Mouse (Mus musculus) left cerebral cortex, adult 18-20 months (tissue): Measurements from ENCODE around the gene Ccn1. TPM values are rescaled to one million over a fixed set of nuclear protein-coding genes. Genes with fewer than 3 reads are reported as not detected.

Source experiments
- DNase-seq, 2 experiments: peaks; one replicate each; pipeline ENCODE4 v3.0.0; 2021 to 2022; ENCODE audit warnings: low spot score in 2 of 2, mixed read lengths in 1 of 2
- long read RNA-seq, 2 experiments: library from polyadenylated mRNA; stranded (forward); transcript quantifications; one replicate each; pipeline ENCODE4 v2.0.0; 2021
- total RNA-seq, 2 experiments: library from RNA; stranded (reverse); gene quantifications; 2 replicates each; pipeline ENCODE4 v1.2.3; 2021

Ccn1 gene
- 1 to 10 TPM; 5.3 to 8.6 TPM for total RNA-seq
- long read RNA-seq, experiment 1, transcript Ccn1-201 (5 exons, 2,019 nt) = major isoform, 9 of 12 reads
- long read RNA-seq, experiment 1, partial matches to known transcripts = 2 of 12 reads
- long read RNA-seq, experiment 1, other reads (novel, unspliced or antisense) = 1 of 12 reads
- long read RNA-seq, experiment 2, partial matches to known transcripts = 0 of 5 reads
- long read RNA-seq, experiment 2, other reads (novel, unspliced or antisense) = 1 of 5 reads

GRCm38 (mm10) chr3:145649852-145650202 is at the start of gene Ccn1:
Ccn1 (minus strand) TSS chr3:145649981.
- peak; percentile 48 to 54 for DNase-seq

GRCm38 (mm10) chr3:145693361-145693760 is 43.6 kb upstream of the Ccn1 start:
- no peak for DNase-seq

GRCm38 (mm10) chr3:145692037-145692436 is 42.3 kb upstream of the Ccn1 start:
- DNase-seq = no peak

- no peak for DNase-seq
These were observed 41.6 kb upstream of the Ccn1 start for GRCm38 (mm10) chr3:145691415-145691814.

GRCm38 (mm10) chr3:145689271-145689670 is 39.5 kb upstream of the Ccn1 start:
- DNase-seq = no peak

DNA sequence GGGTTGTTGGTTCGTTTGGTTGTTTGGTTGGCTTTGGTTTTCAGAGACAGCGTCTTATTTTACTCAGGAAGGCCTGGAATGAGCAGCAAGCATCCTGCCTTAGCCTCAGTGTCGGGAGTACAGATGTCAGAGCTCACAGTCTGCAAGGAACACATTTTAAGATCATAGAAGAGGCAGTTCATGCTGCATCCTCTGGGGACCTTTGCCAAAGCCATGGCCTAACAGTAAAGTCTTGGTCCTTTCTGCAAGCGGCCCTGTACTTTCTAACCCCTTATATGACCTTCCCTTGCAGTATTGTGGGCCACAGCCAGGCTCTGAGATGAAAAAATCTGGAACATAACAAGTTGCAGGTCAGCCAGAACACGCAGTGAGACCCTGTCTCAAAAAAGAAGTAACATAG is 38.1 kb upstream of the Ccn1 start:
- no peak for DNase-seq

DNA sequence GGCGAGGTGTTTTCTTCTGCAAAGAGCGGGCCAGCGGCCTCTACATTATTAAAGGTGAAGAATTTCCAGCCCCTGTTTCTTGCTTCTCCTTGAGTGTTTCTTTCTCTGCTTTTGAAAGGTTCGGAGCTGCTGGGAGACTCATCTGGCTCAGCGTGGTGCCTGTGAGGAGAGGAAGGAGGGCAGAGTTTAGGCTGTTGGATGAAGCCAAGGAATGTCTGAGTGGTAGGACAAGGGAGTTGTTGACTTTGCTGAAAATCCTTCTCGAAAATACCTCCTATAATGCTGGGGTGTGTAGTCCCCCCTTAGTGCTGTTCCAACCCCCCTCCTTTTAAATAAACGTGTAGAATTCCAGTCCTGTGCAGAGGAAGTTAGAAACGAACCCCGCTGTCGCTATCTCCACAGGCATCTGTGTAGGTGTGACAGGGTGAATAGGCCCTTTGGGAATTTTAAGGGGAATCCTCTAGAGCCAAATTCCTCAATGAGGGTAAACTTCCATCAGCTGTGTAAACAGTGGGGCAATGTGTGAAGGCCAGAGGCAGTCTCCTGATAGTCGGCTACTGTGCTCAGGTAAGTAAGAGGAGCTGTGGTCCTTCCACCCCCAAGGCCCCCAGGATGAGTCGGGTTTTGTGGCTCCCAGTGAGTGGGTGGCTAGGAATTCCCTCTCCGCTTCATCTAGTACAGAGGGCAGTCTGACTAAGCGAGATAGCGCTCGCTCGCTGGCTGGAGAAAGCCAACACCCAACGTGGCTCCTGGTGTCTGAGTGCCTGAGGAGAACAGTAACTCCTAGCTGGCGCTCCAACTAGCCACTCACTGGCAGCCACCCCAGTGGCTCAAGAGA is 35.0 kb upstream of the Ccn1 start:
- no peak for DNase-seq

DNA sequence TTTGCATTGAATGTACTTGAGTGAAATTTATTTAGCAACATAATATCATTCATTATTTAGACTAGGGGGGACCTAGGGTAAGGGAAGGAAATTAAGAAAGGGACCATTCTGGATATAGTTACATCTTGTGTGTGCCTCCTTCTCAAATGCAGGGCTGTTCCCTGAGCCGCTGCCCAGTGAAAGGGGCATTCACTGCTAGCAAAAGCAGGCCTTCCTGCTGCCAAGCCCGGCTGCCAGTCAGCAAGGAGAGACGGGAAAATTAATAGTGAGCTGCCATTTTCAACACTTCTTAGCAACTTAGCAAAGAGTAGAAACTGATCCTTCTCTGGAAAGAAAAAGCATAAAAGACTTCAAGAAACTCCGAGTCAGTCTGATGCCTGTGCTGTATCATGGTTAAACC is 34.4 kb upstream of the Ccn1 start:
- DNase-seq = no peak

DNA sequence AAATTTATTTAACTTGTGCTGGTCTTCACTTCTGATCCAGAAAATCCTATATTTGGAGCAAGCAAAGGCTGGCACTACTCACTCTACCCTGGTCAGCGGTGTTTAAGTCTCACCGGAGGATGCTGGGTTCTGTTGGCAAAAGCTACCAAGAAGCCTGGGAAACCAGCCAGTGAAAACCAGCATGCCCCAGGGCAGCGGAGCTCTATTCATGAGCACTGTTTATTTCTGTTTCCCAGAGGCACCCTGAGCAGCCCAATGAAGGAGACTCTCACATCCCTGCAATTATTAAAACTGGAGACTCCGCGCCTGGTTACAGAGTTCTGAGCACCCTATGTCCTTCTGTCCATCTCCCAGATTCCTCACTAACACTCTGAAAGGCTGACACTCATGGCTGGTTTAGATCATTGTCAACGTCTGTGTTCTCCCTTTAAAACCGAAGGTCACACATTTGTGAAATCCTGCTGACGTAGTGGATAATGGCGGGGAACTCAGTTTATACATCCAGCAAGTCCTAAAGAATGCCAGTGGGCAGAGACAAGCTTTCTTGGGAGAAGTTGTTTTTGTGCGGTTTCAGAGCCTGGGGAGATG is 31.7 kb upstream of the Ccn1 start:
- DNase-seq = peak; percentile 12 to 21

- no peak for DNase-seq
These were observed 30.9 kb upstream of the Ccn1 start for GRCm38 (mm10) chr3:145680686-145681085.

- no peak for DNase-seq
These were observed 26.4 kb upstream of the Ccn1 start for GRCm38 (mm10) chr3:145676212-145676611.

DNA sequence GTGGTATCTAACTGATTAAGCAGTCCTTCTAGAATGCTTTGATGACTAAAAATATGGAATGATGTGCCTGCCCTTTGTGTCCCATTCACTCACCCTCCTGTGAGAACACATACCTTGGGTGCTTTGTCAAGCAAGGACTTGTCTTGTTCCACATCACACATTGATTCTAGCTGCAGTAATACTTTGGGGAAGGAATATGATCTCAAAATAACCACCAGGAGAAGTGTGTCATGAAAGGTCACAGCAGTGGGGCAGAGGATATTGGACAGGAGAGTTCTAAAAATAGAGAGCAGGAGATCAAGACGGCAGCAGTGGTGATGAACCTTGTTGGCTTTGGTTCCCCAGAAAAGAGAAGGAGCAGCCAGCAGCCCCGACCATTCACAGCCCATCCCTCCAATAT is 25.0 kb upstream of the Ccn1 start:
- no peak for DNase-seq

DNA sequence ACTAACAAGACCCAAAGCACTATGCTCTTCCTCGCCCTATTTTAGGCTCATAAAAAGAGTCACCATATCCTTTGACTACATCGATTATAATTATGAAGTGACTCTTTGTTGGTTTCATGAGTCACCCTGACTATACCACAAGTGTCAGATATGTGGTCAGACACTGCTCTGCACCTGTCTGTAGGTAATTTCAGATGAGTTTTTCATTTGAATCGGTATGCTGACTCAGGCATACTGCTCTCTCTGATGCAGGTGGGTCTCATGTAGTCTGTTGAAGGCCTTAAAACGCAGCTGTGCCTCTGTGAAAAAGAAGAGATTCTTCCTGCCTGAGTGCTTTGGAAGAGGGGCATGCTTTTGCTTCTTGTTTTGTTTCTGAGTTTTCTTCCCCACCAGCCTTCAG is 16.6 kb upstream of the Ccn1 start:
- DNase-seq = no peak

DNA sequence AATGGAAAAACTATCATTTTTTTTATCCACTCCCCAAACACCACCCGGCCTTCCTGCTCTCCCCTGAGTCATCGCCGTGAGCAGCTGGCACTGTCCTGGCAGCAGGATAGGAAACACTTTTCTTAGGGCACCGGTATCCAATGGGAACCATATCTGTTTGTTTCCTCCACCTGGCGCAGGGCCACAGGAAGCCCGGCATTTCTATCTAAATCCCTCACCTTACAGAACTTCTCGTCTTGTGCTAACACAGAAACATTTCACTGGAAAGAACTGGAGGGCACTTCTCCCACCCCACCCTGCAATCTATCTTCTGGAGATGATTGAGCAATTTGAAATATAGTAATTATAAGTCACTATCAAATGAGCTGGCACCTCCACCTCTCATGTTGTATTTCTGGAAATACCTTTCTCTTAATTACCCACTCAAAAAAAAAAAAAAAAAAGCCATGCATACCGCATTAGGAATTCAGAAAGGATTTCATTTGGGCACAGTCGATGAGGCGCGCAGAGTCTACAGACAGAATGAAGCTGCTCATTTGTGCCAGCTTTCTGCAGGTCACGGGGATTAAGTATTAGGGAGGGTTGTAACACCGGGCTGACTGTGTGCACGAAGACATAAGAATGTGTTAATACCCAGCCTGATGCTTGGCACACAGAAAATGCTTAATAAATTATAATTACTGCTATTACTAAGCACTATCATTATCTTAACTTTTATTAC is 7.4 kb upstream of the Ccn1 start:
- no peak for DNase-seq

GRCm38 (mm10) chr3:145654944-145655343 is 5.2 kb upstream of the Ccn1 start:
- DNase-seq = no peak

DNA sequence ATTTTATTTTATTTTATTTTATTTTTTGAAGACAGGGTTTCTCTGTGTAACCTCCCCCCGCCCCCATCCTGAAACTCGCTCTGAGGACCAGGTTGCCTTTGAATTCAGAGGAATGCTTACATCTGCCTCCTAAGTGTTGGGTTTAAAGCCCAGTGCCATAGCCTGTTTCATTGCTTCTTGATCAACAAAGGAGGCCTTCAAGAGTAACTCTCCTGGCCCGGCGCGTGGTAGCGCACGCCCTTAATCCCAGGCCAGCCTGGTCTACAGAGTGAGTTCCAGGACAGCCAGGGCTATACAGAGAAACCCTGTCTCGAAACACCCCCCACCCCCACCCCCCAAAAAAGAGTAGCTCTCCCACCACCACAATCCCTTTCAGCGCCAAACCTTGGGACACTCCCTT is 4.2 kb upstream of the Ccn1 start:
- DNase-seq = no peak

- peak; percentile 57 to 62 for DNase-seq
These were observed 3.6 kb upstream of the Ccn1 start for GRCm38 (mm10) chr3:145653191-145653940.

- no peak for DNase-seq
These were observed 2.7 kb upstream of the Ccn1 start for GRCm38 (mm10) chr3:145652322-145653131.

DNA sequence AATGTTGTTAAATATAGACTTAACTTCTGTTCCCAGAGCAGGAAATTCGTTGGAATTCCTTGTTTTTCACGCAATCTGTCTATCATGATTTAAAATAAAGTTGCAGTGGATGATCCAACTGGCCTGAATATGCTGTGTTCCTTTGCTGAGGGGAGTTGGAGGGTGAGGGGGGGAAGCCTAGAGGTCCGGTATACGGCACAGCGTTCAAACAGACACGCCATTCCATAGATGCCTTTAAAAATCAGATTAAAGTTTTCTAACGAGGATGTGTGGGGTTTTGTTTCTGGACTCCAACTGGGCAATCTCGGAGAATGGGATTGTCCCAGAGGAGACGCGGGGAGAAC is 2.2 kb upstream of the Ccn1 start:
- no peak for DNase-seq
